Mouse (Mus musculus): Measurements from ENCODE around the gene Ces2a.

DNA sequence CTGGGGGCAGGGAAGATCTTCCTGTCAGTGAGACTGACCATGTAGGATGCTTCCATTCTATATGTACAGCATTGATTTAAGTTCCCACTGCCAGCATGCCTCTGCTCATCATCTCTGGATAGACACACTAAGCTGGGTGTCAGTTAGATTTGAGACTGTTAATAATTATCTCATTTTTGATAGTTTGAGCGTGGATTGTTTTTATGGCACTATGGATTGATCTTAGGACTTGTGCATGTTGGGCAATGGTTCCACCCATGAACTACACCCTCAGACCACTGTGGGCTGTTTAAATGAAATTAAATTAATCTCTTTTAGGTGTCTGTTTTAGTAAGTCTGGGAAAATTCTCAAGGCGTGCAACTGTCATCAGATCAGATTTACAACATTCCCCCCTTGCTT is 55.1 kb downstream of the Ces2a start:
- TF ChIP-seq POLR2A (IDR thresholded peaks at IDR 0.05; ENCODE audit: low read depth, low read length) (no peak), CTCF (IDR thresholded peaks at IDR 0.05; ENCODE audit: extremely low read depth, insufficient read length, insufficient replicate concordance, low read depth, low read length) (no peak)

Measured in small intestine, adult 2 months (tissue).